Mouse (Mus musculus): ENCODE measurements around the gene Slc17a3.

Gene Slc17a3

GRCm38 (mm10) chr13:23839308-23839707 is at the start of gene Slc17a3:
Gene Slc17a3, plus strand, starts transcription at chr13:23839434.
- DNase-seq: no peak

GRCm38 (mm10) chr13:23792520-23792919 is 46.7 kb upstream of the Slc17a3 start:
- peak; percentile 51 for DNase-seq

- DNase-seq: no peak
These were observed 39.8 kb upstream of the Slc17a3 start for GRCm38 (mm10) chr13:23799405-23799804.

GRCm38 (mm10) chr13:23804532-23804931 is 34.7 kb upstream of the Slc17a3 start:
- DNase-seq: no peak

GRCm38 (mm10) chr13:23806422-23807052 is 32.7 kb upstream of the Slc17a3 start, which contains the start of gene Slc17a2:
Gene Slc17a2, plus strand, starts transcription at chr13:23806993.
- DNase-seq: no peak

GRCm38 (mm10) chr13:23816148-23816547 is 23.1 kb upstream of the Slc17a3 start:
- DNase-seq: peak; percentile 13

GRCm38 (mm10) chr13:23820179-23820940 is 18.9 kb upstream of the Slc17a3 start:
- DNase-seq: no peak

GRCm38 (mm10) chr13:23822213-23822612 is 17.0 kb upstream of the Slc17a3 start:
- DNase-seq: no peak

GRCm38 (mm10) chr13:23826606-23827005 is 12.6 kb upstream of the Slc17a3 start:
- no peak for DNase-seq

GRCm38 (mm10) chr13:23833053-23833452 is 6.2 kb upstream of the Slc17a3 start:
- DNase-seq: peak; percentile 39

- DNase-seq: no peak
These were observed 4.4 kb upstream of the Slc17a3 start for GRCm38 (mm10) chr13:23834836-23835235.

GRCm38 (mm10) chr13:23836630-23837029 is 2.6 kb upstream of the Slc17a3 start:
- DNase-seq: peak; percentile 6

GRCm38 (mm10) chr13:23845851-23846250 is 6.6 kb downstream of the Slc17a3 start:
- DNase-seq: no peak

- DNase-seq: no peak
These were observed 10.1 kb downstream of the Slc17a3 start for GRCm38 (mm10) chr13:23849299-23849698.

- DNase-seq: no peak
These were observed 17.2 kb downstream of the Slc17a3 start for GRCm38 (mm10) chr13:23856401-23856800.

GRCm38 (mm10) chr13:23861815-23862214 is 22.6 kb downstream of the Slc17a3 start:
- DNase-seq: no peak

- no peak for DNase-seq
These were observed 25.5 kb downstream of the Slc17a3 start for GRCm38 (mm10) chr13:23864711-23865110.

GRCm38 (mm10) chr13:23866086-23866710 is 27.0 kb downstream of the Slc17a3 start:
- DNase-seq: peak; percentile 45

- DNase-seq: no peak
These were observed 27.8 kb downstream of the Slc17a3 start for GRCm38 (mm10) chr13:23867000-23867399.

GRCm38 (mm10) chr13:23867405-23867804 is 28.2 kb downstream of the Slc17a3 start, which contains the start of gene Slc17a1:
Gene Slc17a1, plus strand, starts transcription at chr13:23867750.
- no peak for DNase-seq

GRCm38 (mm10) chr13:23868790-23869533 is 29.7 kb downstream of the Slc17a3 start:
- DNase-seq: no peak

- no peak for DNase-seq
These were observed 30.8 kb downstream of the Slc17a3 start for GRCm38 (mm10) chr13:23869996-23870395.

GRCm38 (mm10) chr13:23873141-23873540 is 33.9 kb downstream of the Slc17a3 start:
- DNase-seq: no peak
